Mouse (Mus musculus): ENCODE results near the gene Vmn1r9. TPM values are rescaled to one million over a fixed set of nuclear protein-coding genes. Genes with fewer than 3 reads are reported as not detected.
"Not testable (repeated sequence)": the region's sequence is repeated elsewhere in the genome, so short reads cannot be mapped to it uniquely, and the experiment has no call there.

Gene Vmn1r9
- not detected in 2 replicates for polyA plus RNA-seq (2016; fragmentation: Nextera tagmentation; extraction: Ambion mirVana)

DNA sequence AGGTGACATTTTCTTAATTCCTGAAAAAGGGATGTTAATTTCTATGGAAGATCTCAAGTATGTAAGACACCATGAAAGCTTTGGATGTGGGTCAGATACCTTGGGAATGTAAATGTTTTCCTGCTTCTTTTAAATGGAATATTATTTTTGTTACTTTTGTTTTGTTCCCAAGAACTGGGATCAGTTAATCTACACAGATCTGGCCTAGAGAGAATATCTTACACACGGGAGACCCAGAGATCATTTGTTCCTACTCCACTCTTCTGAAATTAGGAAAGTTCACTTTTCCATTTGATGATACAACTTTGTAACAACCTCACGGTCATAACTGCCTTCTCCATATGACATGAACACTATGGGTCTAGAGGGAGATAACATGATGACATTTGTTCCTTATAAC is at the start of gene Vmn1r9:
Gene Vmn1r9 (plus strand): TSS at position 301 of the 400 bp plus-strand sequence.
- Histone ChIP-seq H3K27ac (replicated peaks) (no peak within 1 kb of the TSS), H3K27me3 (replicated peaks; ENCODE audit: low read depth, poor library complexity, severe bottlenecking) (no peaks in the 10 kb centered on the region)
- no peak for DNase-seq (ENCODE audit: low spot score)

DNA sequence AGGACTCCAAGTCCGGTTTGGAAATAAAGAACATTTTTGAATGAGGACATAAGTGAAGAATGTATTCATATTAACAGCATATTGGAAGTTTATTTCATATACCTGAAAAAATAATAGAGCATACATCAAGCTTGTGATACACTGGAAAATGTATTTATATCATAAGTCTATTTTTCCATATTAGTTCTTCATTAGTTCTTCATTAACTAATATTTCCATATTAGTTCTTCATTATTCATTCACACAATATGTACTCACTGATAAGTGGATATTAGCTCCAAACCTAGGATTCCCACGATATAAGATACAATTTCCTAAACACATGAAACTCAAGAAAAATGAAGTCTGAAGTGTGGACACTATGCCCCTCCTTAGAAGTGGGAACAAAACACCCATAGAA is 41.4 kb upstream of the Vmn1r9 start, which contains the start of gene Vmn1r7:
Gene Vmn1r7 (minus strand): TSS at position 101 of the 400 bp plus-strand sequence.
- WGBS = 89% methylated on average over 2 of the region's 2 CpGs
- not testable (repeated sequence) for H3K9me3 ChIP-seq

More for the DNA sequence above, at the start of gene Vmn1r9:
- H3K4me3 ChIP-seq = no peak within 1 kb of the TSS
- WGBS = 86% methylated on average over 2 of the region's 2 CpGs
- H3K9me3 ChIP-seq = no peaks in the 10 kb centered on the region
- H3K36me3 ChIP-seq (replicated peaks) = no peaks in the 10 kb centered on the region
- no peaks in the 10 kb centered on the region for H3K4me1 ChIP-seq

DNA sequence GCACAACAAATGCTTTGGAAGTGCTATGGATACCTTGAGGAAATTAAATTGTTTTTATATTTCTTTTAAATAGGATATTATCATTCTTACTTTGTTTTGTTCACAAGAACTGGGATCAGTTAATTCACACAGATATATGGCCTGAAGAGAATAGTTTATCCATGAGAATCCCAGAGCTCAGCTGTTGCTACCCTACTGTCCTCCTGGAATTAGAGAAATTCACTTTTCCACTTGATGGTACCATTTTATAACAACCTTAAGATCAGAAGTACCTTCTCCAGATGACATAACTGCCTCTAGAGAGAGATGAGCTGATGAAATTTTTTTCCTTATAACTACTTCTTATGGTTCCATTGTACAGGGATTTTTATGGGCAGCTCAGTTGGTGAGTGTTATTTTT is 34.6 kb upstream of the Vmn1r9 start, which contains the start of gene Vmn1r8:
Gene Vmn1r8 (plus strand): TSS at position 301 of the 400 bp plus-strand sequence.
- DNase-seq (ENCODE audit: low spot score) = no peak
- H3K4me3 ChIP-seq = no peak within 1 kb of the TSS

More for the DNA sequence above, 41.4 kb upstream of the Vmn1r9 start, which contains the start of gene Vmn1r7:
- not testable (repeated sequence) for DNase-seq (ENCODE audit: low spot score); H3K36me3 ChIP-seq (replicated peaks); H3K4me3 ChIP-seq; H3K27me3 ChIP-seq (replicated peaks; ENCODE audit: low read depth, poor library complexity, severe bottlenecking); H3K27ac ChIP-seq (replicated peaks); H3K4me1 ChIP-seq

DNA sequence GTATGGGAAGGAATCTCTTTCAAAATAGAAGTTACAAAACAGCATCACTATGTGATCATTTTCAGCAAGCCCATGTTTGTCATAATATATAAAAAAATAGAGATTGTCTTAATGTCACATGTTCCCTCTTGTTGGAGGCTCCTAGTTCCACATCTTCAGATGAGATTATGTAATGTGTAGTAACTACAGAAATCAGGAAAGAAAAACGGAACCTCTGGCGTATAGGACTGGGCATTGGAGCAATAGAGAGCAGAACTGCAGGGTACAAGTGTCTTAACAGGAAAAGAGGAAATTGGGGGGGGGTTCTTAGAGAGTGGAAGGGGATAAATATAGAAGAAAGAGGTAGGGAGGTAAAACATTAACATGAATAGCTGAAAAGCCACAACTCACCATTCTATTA is 31.9 kb upstream of the Vmn1r9 start:
- 85% methylated on average over 2 of the region's 2 CpGs for WGBS
- no peaks in the 10 kb centered on the region for H3K4me1 ChIP-seq
- DNase-seq (ENCODE audit: low spot score) = no peak
- no peaks in the 10 kb centered on the region for H3K9me3 ChIP-seq
- no peak overlapping the region for H3K4me3 ChIP-seq
- no peak overlapping the region for H3K27ac ChIP-seq (replicated peaks)
- no peaks in the 10 kb centered on the region for H3K27me3 ChIP-seq (replicated peaks; ENCODE audit: low read depth, poor library complexity, severe bottlenecking)
- H3K36me3 ChIP-seq (replicated peaks) = no peaks in the 10 kb centered on the region

More for the DNA sequence above, 34.6 kb upstream of the Vmn1r9 start, which contains the start of gene Vmn1r8:
- H3K27me3 ChIP-seq (replicated peaks; ENCODE audit: low read depth, poor library complexity, severe bottlenecking) = no peaks in the 10 kb centered on the region
- H3K27ac ChIP-seq (replicated peaks) = no peak within 1 kb of the TSS
- no peaks in the 10 kb centered on the region for H3K36me3 ChIP-seq (replicated peaks)
- no peaks in the 10 kb centered on the region for H3K4me1 ChIP-seq
- no peaks in the 10 kb centered on the region for H3K9me3 ChIP-seq

DNA sequence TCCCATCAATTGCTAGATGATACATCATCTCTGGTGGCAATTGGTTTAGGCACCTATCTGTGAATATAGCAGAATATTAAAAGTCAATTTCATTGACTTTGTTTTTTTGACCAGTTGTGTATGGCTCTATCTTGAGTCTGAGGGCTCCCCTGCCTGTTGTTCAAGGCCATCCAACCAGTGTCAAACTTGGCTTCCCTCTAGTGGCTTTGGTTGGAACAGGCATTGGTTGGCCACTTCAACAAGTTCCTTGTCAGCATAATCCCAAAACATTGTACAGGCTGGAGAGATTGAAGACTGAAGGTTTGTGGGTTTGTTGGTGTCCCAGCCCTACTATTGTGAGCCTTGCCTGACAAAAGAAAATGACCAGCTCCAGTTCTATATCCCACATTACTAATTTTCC is 2.9 kb upstream of the Vmn1r9 start:
- H3K27ac ChIP-seq (replicated peaks) = no peak overlapping the region
- H3K36me3 ChIP-seq (replicated peaks) = no peaks in the 10 kb centered on the region
- no peaks in the 10 kb centered on the region for H3K4me1 ChIP-seq
- H3K27me3 ChIP-seq (replicated peaks; ENCODE audit: low read depth, poor library complexity, severe bottlenecking) = no peaks in the 10 kb centered on the region
- no peak overlapping the region for H3K4me3 ChIP-seq
- no peak for DNase-seq (ENCODE audit: low spot score)
- H3K9me3 ChIP-seq = no peaks in the 10 kb centered on the region

DNA sequence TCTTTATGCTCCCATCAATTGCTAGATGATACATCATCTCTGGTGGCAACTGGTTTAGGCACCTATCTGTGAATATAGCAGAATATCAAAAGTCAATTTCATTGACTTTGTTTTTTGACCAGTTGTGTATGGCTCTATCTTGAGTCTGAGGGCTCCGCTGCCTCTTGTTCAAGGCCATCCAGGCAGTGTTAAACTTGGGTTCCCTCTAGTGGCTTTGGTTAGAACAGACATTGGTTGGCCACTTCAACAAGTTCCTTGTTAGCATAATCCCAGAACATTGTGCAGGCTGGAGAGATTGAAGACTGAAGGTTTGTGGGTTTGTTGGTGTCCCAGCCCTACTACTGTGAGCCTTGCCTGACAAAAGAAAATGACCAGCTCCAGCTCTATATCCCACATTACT is 39.8 kb downstream of the Vmn1r9 start:
- no peak overlapping the region for H3K4me3 ChIP-seq
- H3K36me3 ChIP-seq (replicated peaks) = no peaks in the 10 kb centered on the region
- 71% methylated on average over 1 of the region's 1 CpGs for WGBS
- H3K9me3 ChIP-seq = no peaks in the 10 kb centered on the region
- H3K4me1 ChIP-seq = no peaks in the 10 kb centered on the region
- DNase-seq (ENCODE audit: low spot score) = no peak
- H3K27me3 ChIP-seq (replicated peaks; ENCODE audit: low read depth, poor library complexity, severe bottlenecking) = no peaks in the 10 kb centered on the region
- no peak overlapping the region for H3K27ac ChIP-seq (replicated peaks)

DNA sequence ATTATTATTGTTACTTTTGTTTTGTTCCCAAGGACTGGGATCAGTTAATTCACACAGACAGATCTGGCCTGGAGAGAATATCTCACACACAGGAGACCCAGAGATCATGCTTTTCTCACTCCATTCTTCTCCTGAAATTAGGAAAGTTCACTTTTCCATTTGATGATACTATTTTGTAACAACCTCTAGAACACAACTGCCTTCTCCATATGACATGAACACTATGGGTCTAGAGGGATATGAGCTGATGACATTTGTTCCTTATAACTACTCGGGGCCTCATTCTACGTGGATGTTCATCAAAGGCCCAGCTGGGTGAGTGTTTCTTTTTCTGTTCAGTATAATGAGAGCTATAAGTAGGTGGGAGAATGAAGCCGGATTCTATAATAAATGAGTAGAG is 42.6 kb downstream of the Vmn1r9 start, which contains the start of gene Vmn1r10:
Gene Vmn1r10 (plus strand): TSS at position 301 of the 400 bp plus-strand sequence.
- 83% methylated on average over 3 of the region's 3 CpGs for WGBS
- H3K27me3 ChIP-seq (replicated peaks; ENCODE audit: low read depth, poor library complexity, severe bottlenecking) = no peaks in the 10 kb centered on the region
- H3K4me1 ChIP-seq = no peaks in the 10 kb centered on the region
- DNase-seq (ENCODE audit: low spot score) = no peak
- no peak within 1 kb of the TSS for H3K27ac ChIP-seq (replicated peaks)
- no peaks in the 10 kb centered on the region for H3K36me3 ChIP-seq (replicated peaks)
- H3K9me3 ChIP-seq = no peaks in the 10 kb centered on the region
- H3K4me3 ChIP-seq = no peak within 1 kb of the TSS

Other genes starting within 250 kb of the Vmn1r9 start
- 72.8 and 73.9 TPM in 2 replicates for gene Fkbp9, start 234.7 kb upstream of the Vmn1r9 start, polyA plus RNA-seq (2016; fragmentation: Nextera tagmentation; extraction: Ambion mirVana)
- 57.4 and 57.9 TPM in 2 replicates for gene Nt5c3, start 142.9 kb upstream of the Vmn1r9 start, polyA plus RNA-seq (2016; fragmentation: Nextera tagmentation; extraction: Ambion mirVana)
- 0.30 and 0.37 TPM in 2 replicates for gene Vmn1r4, start 142.8 kb upstream of the Vmn1r9 start, polyA plus RNA-seq (2016; fragmentation: Nextera tagmentation; extraction: Ambion mirVana)
- gene Vmn1r5, start 96.5 kb upstream of the Vmn1r9 start, polyA plus RNA-seq (2016; fragmentation: Nextera tagmentation; extraction: Ambion mirVana) = not detected in 2 replicates
- gene Vmn1r6, start 69.5 kb upstream of the Vmn1r9 start, polyA plus RNA-seq (2016; fragmentation: Nextera tagmentation; extraction: Ambion mirVana) = not detected in 2 replicates
- gene Vmn1r7, start 41.5 kb upstream of the Vmn1r9 start, polyA plus RNA-seq (2016; fragmentation: Nextera tagmentation; extraction: Ambion mirVana) = not detected in 2 replicates
- gene Vmn1r8, start 34.5 kb upstream of the Vmn1r9 start, polyA plus RNA-seq (2016; fragmentation: Nextera tagmentation; extraction: Ambion mirVana) = not detected in 2 replicates
- not detected in 2 replicates for gene Vmn1r10, start 42.7 kb downstream of the Vmn1r9 start, polyA plus RNA-seq (2016; fragmentation: Nextera tagmentation; extraction: Ambion mirVana)
- gene Vmn1r11, start 66.7 kb downstream of the Vmn1r9 start, polyA plus RNA-seq (2016; fragmentation: Nextera tagmentation; extraction: Ambion mirVana) = not detected in 2 replicates
- gene Vmn1r12, start 90.1 kb downstream of the Vmn1r9 start, polyA plus RNA-seq (2016; fragmentation: Nextera tagmentation; extraction: Ambion mirVana) = not detected in 2 replicates
- gene Vmn1r13, start 136.5 kb downstream of the Vmn1r9 start, polyA plus RNA-seq (2016; fragmentation: Nextera tagmentation; extraction: Ambion mirVana) = not detected in 2 replicates
- not detected in 2 replicates for gene Vmn1r14, start 164.9 kb downstream of the Vmn1r9 start, polyA plus RNA-seq (2016; fragmentation: Nextera tagmentation; extraction: Ambion mirVana)
- gene Vmn1r15, start 191.2 kb downstream of the Vmn1r9 start, polyA plus RNA-seq (2016; fragmentation: Nextera tagmentation; extraction: Ambion mirVana) = not detected in 2 replicates